Mouse (Mus musculus) liver, postnatal 0 days (tissue): ENCODE measurements around the gene Mast1. TPM values are rescaled to one million over a fixed set of nuclear protein-coding genes. Genes with fewer than 3 reads are reported as not detected.
A peak's percentile ranks its signal among the peaks of the same experiment; 100 is the strongest.

Source experiments
- ATAC-seq: fragments of 200-750 bp; cut with Nextera tagmentation; 2 replicates; pipeline ENCODE4 v1.8.0; 2017; ENCODE audit warnings: mild to moderate bottlenecking, moderate library complexity
- DNase-seq: peaks from one replicate; pipeline ENCODE4 v3.0.0-alpha.2; 2016
- H3K27ac ChIP-seq: fragments of 300-500 bp; sonication (generic); 2 replicates; pipeline ENCODE4 v1.5.1; 2014; ENCODE audit warnings: antibody characterized with exemption, moderate library complexity, mild to moderate bottlenecking, low read depth
- H3K27me3 ChIP-seq: fragments of 300-500 bp; sonication (generic); 2 replicates; pipeline ENCODE4 v1.6.1; 2014; ENCODE audit warnings: low read length, control low read depth, mixed read lengths; ENCODE audit not compliant: insufficient read depth
- H3K36me3 ChIP-seq: fragments of 300-500 bp; sonication (generic); replicated peaks from 2 replicates; pipeline ENCODE4 v1.6.1; 2014; ENCODE audit warnings: mild to moderate bottlenecking, control low read depth, low read length, moderate library complexity, mixed read lengths; ENCODE audit not compliant: insufficient read depth
- H3K4me1 ChIP-seq: fragments of 300-500 bp; sonication (generic); 2 replicates; pipeline ENCODE4 v1.6.1; 2014; ENCODE audit warnings: antibody characterized with exemption, mild to moderate bottlenecking, control low read depth; ENCODE audit not compliant: insufficient read depth
- H3K4me2 ChIP-seq: fragments of 300-500 bp; sonication (generic); 2 replicates; pipeline ENCODE4 v1.6.1; 2014; ENCODE audit warnings: low read depth, mild to moderate bottlenecking, low read length, moderate library complexity, mixed read lengths
- H3K4me3 ChIP-seq: fragments of 300-500 bp; sonication (generic); 2 replicates; pipeline ENCODE4 v1.5.1; 2014; ENCODE audit warnings: low read depth, low read length
- H3K9ac ChIP-seq: fragments of 300-500 bp; sonication (generic); replicated peaks from 2 replicates; pipeline ENCODE4 v1.6.1; 2014; ENCODE audit warnings: mild to moderate bottlenecking, moderate library complexity
- H3K9me3 ChIP-seq: fragments of 300-500 bp; sonication (generic); 2 replicates; pipeline ENCODE4 v1.6.1; 2016; ENCODE audit warnings: mild to moderate bottlenecking, control low read depth, low read length, mixed read lengths
- CTCF ChIP-seq: sonication (generic); IDR thresholded peaks from 2 replicates; pipeline ENCODE4 v1.5.1; 2016; ENCODE audit warnings: antibody characterized with exemption, low read depth
- EP300 ChIP-seq: IDR thresholded peaks from 2 replicates; pipeline ENCODE4 v1.6.1; 2016; ENCODE audit warnings: antibody characterized with exemption, low read depth, mild to moderate bottlenecking
- WGBS: fragments of 180-500 bp; shearing (Covaris S2); extraction: QIAGEN DNeasy Blood & Tissue Kit; methylation state at CpG from one replicate; pipeline ENCODE4 v1.1.7; 2014; ENCODE audit not compliant: insufficient replicate concordance; 5-methylcytosine and 5-hydroxymethylcytosine counted together
- polyA plus RNA-seq: library from polyadenylated mRNA; unstranded; fragments of >200 nt; fragmentation: Nextera tagmentation; extraction: Ambion mirVana; gene quantifications from 2 replicates; pipeline ENCODE4 v1.2.1, GENCODE M21; 2015

Mast1 gene
- polyA plus RNA-seq, 1 experiment from 2014 or later = 0.07 TPM

DNA sequence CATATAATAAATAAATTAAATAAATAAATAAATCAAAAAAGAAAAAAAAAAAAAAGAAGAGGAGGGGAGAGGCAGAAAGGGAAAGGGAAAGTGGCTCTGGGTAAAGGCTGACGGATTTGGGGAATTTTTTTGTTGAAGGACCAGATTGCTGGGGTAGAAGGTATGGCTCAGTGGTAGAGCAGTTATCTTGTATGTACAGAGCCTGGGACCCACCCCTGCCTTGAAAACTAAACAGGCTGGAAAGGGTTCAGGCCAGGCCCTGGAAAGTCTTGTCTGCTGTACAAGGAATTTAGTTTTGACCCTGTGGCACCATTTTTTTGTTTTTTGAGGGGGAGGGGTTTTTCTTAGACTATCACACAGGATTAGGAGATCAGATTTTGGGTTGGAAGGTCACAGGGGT lies 58.2 kb downstream of the Mast1 start:
- ATAC-seq = no peak

DNA sequence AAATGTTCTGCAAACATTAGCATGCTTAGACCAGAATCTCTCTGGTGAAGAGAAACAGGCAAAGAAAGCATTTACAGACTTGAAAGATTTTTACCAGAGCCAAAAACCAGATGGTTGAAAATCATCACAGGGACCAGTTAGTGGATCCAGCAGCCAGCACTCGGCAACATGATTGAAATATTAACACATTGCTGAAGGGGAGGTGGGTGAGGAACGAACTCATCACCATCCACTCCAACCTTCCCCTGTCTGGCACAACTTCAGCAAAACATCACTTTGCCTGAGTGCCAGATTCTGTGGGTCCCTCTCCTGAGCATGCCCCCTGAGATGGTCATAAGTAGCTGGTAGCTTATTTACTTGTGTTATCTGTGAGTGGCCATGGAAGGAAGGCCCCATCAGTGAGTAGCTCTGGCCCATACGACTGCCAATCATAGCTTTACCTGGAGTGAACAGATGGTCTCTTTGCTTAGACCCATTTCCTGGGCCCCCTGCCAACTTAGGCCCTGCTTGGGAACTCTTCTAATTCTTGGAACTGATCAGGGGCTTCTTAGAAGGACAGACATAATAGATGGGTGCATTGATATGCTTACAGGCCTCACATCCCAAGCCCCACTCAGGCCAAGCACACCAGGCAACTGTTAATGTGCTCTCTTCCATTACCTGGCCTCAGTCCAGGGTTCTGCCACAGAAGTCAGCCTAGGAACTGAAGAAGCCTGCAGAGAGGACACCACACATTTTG lies 59.7 kb downstream of the Mast1 start:
- peaks cover 19% of the 10 kb centered on the region for H3K4me1 ChIP-seq
- 71% methylated on average over 3 of the region's 3 CpGs for WGBS
- TF ChIP-seq CTCF (no peak), EP300 (no peak)

More for the DNA sequence above, 58.2 kb downstream of the Mast1 start:
- Histone ChIP-seq H3K4me3 (no peak overlapping the region), H3K36me3 (no peaks in the 10 kb centered on the region), H3K9me3 (no peaks in the 10 kb centered on the region), H3K4me2 (no peak overlapping the region), H3K27ac (no peak overlapping the region), H3K4me1 (peaks cover 8% of the 10 kb centered on the region), H3K27me3 (no peaks in the 10 kb centered on the region), H3K9ac (no peak overlapping the region)
- WGBS = 73% methylated on average over 1 of the region's 1 CpGs
- TF ChIP-seq EP300 (no peak), CTCF (no peak)
- no peak for DNase-seq

DNA sequence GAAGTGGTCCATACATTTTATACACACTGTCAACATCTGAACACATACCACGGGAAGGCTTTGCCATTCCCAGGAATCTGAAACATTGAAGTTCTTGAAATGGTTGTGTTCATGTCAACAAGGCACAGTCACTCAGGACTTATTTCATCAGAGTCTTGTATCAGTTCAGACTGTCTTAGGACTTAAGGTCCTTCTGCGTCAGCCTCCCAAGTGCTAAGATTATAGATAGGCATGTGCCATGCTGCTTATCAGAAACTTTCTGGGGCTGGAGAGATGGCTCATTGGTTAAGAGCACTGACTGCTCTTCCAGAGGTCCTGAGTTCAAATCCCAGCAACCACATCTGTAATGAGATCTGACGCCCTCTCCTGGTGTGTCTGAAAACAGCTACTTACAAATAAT lies 62.8 kb downstream of the Mast1 start:
- ATAC-seq = no peak
- H3K27ac ChIP-seq = no peak overlapping the region; the same call in 1 of the 2 replicates
- TF ChIP-seq EP300 = no peak
- TF ChIP-seq CTCF = 0 out of 2 replicates have a peak, but pooled peaks have one; percentile 6
- peaks cover 27% of the 10 kb centered on the region for H3K4me1 ChIP-seq
- 61% methylated on average over 3 of the region's 3 CpGs for WGBS
- H3K9ac ChIP-seq = no peak overlapping the region
- H3K4me2 ChIP-seq = no peak overlapping the region
- H3K27me3 ChIP-seq = no peaks in the 10 kb centered on the region
- H3K4me3 ChIP-seq = no peak overlapping the region
- peaks cover 2% of the 10 kb centered on the region; the same call in 1 of the 2 replicates for H3K36me3 ChIP-seq
- DNase-seq = no peak
- no peaks in the 10 kb centered on the region for H3K9me3 ChIP-seq

More for the DNA sequence above, 59.7 kb downstream of the Mast1 start:
- H3K9ac ChIP-seq = no peak overlapping the region
- no peak overlapping the region for H3K4me2 ChIP-seq
- ATAC-seq (peak; percentile 33; the same call in 1 of the 2 replicates), DNase-seq (no peak)
- no peak overlapping the region for H3K27ac ChIP-seq
- H3K27me3 ChIP-seq = no peaks in the 10 kb centered on the region
- H3K4me3 ChIP-seq = no peak overlapping the region
- no peaks in the 10 kb centered on the region for H3K36me3 ChIP-seq
- no peaks in the 10 kb centered on the region for H3K9me3 ChIP-seq

DNA sequence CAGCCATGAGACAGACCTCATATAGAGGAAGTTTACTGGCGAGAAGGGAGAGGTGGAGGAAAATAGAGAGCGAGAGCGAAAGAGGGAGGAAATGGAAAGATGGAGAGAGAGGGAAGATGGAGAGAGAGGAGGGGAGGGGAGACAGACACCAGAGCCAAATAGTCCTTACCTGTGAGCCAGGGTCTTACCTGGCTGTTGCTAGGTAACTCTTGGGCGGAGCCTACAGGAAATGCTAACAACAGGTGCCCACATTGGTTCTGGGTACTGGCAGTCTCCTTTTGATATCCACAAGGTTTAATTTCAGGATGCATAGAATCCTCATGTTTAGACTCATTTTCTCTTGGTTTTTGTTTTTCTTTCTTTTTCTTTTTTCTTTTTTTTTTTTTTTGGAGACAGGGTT lies 64.1 kb downstream of the Mast1 start:
- ATAC-seq (no peak), DNase-seq (no peak)
- H3K9ac ChIP-seq = 0 out of 2 replicates have a peak overlapping the region, but pooled peaks have one; percentile 62
- no peaks in the 10 kb centered on the region for H3K9me3 ChIP-seq
- H3K36me3 ChIP-seq = peaks cover 14% of the 10 kb centered on the region
- H3K27me3 ChIP-seq = no peaks in the 10 kb centered on the region
- H3K4me3 ChIP-seq = peak overlapping the region; percentile 52
- H3K4me1 ChIP-seq = peaks cover 27% of the 10 kb centered on the region
- no peak for TF ChIP-seq EP300
- TF ChIP-seq CTCF = no peak
- no peak overlapping the region for H3K27ac ChIP-seq
- peak overlapping the region; percentile 99 for H3K4me2 ChIP-seq
- 75% methylated on average over 4 of the region's 4 CpGs for WGBS

- Histone ChIP-seq H3K4me1 (peaks cover 27% of the 10 kb centered on the region), H3K4me2 (peak overlapping the region; percentile 99), H3K36me3 (peaks cover 20% of the 10 kb centered on the region), H3K27ac (peak overlapping the region; percentile 73), H3K9ac (peak overlapping the region; percentile 62), H3K27me3 (no peaks in the 10 kb centered on the region), H3K4me3 (peak overlapping the region; percentile 52), H3K9me3 (no peaks in the 10 kb centered on the region)
- TF ChIP-seq EP300 = no peak
- TF ChIP-seq CTCF = no peak
- DNase-seq (peak; percentile 68), ATAC-seq (peak; percentile 63)
- WGBS = 3% methylated on average over 50 of the region's 54 CpGs
Measured at GRCm38 (mm10) chr8:84872309-84872965, 64.7 kb downstream of the Mast1 start.
